Mouse (Mus musculus) fibroblast of lung, adult 2 months (primary cell): ENCODE measurements at regions not wholly inside any gene's neighbourhood (a gene's known extent, or its start where the extent isn't known, plus 50 kb on each side); places are given as distances from the start of the nearest gene placed in this dataset.

ENCODE experiments used
- DNase-seq: peaks from one replicate; pipeline ENCODE4 v3.0.0-alpha.2; 2011; ENCODE audit warnings: low read depth

GRCm38 (mm10) chr16:95886131-95886530, 104.6 kb downstream of the Psmg1 start:
- no peak for DNase-seq

DNA sequence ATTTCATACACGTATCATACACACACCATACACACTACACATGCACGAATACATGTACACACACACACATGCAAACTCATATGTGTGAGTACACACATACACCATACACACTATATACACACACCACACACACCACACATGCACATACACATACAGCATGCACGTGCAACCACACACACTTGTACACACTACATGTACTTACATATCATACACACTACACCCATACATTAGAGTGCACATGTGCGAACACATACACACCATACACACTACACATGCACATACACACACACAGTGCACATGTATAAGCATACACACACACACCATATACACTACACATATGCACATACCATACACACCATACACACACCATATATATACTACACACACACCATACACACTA, 117.5 kb downstream of the Psmg1 start:
- no peak for DNase-seq

- no peak for DNase-seq
Measured at GRCm38 (mm10) chr16:95872436-95872835, 118.3 kb downstream of the Psmg1 start.

- DNase-seq, result no peak
Measured at GRCm38 (mm10) chr16:95870291-95870690, 120.5 kb downstream of the Psmg1 start.

DNA sequence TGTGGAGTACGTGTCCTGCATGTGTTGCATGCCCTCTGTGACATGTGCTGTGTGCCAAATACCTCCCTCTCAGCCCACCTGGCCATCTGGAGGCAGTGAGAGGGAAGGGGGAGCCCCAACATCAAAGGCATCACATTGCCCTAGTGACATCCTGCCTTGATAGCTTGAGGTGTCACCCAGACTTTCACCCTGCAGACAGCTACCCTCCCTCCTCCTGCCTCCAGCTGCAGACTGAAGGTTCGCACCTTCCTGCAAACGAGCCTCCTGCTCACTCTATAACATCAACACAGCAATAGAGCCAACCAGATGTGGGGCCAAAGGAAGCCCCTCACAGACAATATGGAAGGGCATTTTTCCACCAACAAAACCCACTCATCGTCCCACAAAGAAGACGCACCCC, 121.3 kb downstream of the Psmg1 start:
- no peak for DNase-seq

GRCm38 (mm10) chr16:95868896-95869295, 121.9 kb downstream of the Psmg1 start:
- DNase-seq, result no peak

DNA sequence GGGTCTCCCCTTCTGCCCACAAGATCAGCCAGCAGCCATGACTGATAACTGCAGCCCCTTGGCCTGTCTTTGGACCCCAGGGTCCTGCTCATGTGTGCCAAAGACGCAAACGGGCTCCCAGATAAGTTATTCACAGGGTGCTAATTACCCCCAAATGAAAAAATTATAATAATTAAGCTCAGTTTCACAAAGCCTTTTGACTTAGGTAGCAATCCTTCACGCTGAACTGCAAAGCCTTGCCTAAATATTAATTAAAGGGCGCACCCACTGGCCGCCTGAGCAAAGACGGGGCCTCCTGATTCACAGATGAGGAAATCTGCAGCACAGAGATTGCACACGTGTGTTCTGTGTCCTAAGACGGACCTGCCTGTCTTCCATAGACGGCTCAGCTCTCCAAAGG, 123.2 kb downstream of the Psmg1 start:
- DNase-seq, result no peak

- DNase-seq, result no peak
Measured at GRCm38 (mm10) chr16:95866866-95867420, 123.8 kb downstream of the Psmg1 start.

- no peak for DNase-seq
Measured at GRCm38 (mm10) chr16:95865603-95866002, 125.2 kb downstream of the Psmg1 start.

- DNase-seq, result no peak
Measured at GRCm38 (mm10) chr16:95864646-95865045, 126.1 kb downstream of the Psmg1 start.

GRCm38 (mm10) chr16:95864106-95864505, 126.7 kb downstream of the Psmg1 start:
- DNase-seq, result no peak

DNA sequence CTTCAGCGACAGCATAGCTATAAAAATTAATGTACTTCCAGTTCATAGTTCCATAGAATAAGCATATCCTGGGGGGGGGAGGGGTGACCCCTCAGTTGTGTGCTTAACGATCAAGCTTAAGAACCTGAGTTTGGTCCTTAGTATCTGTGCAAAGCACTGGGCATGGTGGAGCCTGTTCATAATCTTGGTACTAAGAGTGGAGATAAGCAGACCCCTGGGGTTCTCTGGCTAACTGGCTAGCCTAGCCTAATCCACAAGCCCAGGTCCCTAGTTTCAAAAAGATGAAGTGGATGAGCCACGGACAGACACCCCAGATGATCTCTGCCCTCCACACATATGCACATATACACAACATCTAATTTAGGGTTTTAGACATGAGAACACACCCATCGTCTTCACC, 127.2 kb downstream of the Psmg1 start:
- DNase-seq, result no peak

GRCm38 (mm10) chr16:95862621-95863020, 128.1 kb downstream of the Psmg1 start:
- DNase-seq, result no peak

GRCm38 (mm10) chr16:95861231-95861690, 129.5 kb downstream of the Psmg1 start:
- no peak for DNase-seq

DNA sequence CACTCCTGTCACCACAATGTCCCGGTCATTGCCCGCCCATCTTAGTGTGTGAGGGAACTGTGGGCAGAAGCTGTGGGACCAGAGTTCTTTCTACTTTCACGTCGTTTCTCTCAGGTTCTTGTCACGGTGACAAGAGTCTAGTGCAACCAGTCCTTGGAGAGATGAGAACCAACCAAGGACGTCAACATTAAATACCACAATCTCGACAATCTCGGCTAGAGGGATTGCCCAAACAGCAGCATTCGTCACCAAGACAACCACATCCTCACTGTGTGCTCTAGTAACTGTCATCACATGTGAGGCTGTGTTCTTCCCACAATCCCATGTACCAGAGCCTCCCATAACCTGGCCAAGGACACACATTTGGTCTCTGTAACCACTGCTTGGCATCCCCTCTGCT, 129.9 kb downstream of the Psmg1 start:
- DNase-seq, result no peak

- no peak for DNase-seq
Measured at GRCm38 (mm10) chr16:95860111-95860510, 130.6 kb downstream of the Psmg1 start.

DNA sequence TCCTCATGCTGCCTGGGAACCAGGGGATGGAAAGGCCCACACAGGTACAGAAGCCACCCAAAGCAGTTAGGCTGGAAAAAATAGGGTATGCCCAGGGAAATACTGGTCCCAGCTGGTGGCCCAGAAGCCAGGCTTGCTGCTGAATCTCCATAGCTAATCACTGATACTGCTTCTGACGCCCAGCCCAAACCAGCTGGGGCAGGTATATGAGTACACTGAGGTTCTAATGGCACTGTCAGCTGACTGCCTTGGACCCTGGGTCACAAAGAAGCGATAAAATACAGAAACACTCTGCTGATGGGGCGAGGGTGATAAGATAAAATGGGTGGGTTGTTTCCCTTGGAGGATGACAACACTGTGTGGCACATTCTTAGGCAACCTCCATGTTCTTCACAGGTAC, 133.4 kb downstream of the Psmg1 start:
- no peak for DNase-seq

- DNase-seq, result no peak
Measured at GRCm38 (mm10) chr16:95855230-95855629, 135.5 kb downstream of the Psmg1 start.

GRCm38 (mm10) chr16:95851907-95852306, 138.9 kb downstream of the Psmg1 start:
- DNase-seq, result no peak

- no peak for DNase-seq
Measured at GRCm38 (mm10) chr16:95848555-95849082, 142.1 kb downstream of the Psmg1 start.

DNA sequence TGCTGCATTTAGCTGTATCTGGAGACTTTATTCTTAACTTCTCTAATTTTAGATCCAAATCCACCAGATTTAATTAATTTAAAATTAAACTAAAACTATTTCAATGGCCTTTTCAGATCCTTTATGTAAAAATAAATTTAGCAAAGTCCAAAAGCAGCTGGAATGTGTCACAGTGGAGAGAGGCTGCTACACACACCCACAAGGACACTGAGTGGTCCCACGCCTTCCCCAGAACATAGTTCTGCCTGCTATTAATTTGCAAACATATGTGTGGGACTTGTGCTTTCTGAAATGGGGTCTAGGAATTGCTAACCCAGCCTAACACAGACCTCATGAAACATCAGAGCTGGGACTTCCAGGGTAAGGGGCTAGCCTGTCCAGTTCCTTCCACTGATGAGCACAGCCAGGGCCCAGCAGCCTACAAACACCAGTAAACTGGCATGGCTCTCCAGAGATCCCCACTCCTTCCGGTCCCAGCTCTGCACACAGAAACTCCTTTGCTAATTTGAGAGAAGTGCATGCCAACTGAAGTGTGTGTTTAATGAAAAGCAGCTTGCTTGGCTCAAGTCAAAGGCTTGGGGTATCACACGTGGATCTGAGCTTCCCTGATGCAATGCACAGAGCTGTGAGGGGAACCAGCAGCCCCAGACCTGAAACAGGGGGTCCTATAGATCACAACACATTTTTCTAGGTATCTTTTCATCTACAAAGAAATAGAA, 142.8 kb downstream of the Psmg1 start:
- no peak for DNase-seq

DNA sequence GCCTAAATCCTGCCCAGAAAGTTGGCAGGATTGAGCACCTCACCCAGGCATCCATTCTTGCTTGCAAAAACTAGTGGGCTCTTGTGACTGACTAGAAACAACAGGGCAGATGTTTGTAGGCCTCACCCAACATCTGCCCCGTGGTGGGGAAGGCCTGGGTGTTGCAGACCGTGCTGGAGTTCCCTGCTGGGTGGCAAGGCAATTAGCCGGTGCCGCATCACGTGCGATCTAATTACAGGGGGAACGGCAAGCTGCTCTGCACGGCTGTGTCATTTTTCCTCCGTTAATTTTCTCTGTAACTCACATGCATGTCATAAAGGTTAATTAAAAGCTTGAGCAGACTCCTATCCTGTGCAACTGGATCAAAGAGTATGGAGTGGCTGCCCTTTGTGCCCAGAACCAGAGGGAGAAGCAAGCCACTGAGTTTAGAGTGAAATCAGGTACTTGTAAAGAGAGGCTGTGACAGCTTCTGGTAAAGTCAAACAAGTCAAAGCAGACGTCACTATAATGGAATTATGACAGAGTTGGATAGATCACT, 143.5 kb downstream of the Ets2 start:
- no peak for DNase-seq

GRCm38 (mm10) chr16:95844691-95845090, 142.8 kb downstream of the Ets2 start:
- DNase-seq, result peak; percentile 96
